Mouse (Mus musculus) adrenal gland, postnatal 10 days (tissue): ENCODE data around the gene Vmn1r116. TPM values are rescaled to one million over a fixed set of nuclear protein-coding genes. Genes with fewer than 3 reads are reported as not detected.
"Not testable (repeated sequence)": the region's sequence is repeated elsewhere in the genome, so short reads cannot be mapped to it uniquely, and the experiment has no call there.

Source experiments
- DNase-seq: peaks from one replicate; pipeline ENCODE4 v3.0.0; 2021; ENCODE audit warnings: mixed read lengths
- long read RNA-seq, 2 experiments: library from polyadenylated mRNA; stranded (forward); transcript quantifications; one replicate each; pipeline ENCODE4 v2.0.0; 2021
- total RNA-seq, 2 experiments: library from RNA; stranded (reverse); gene quantifications; 2 replicates each; pipeline ENCODE4 v1.2.3; 2021

The Vmn1r116 gene
- not detected for total RNA-seq
- long read RNA-seq, experiment 1: 0 reads
- long read RNA-seq, experiment 2: 0 reads

DNA sequence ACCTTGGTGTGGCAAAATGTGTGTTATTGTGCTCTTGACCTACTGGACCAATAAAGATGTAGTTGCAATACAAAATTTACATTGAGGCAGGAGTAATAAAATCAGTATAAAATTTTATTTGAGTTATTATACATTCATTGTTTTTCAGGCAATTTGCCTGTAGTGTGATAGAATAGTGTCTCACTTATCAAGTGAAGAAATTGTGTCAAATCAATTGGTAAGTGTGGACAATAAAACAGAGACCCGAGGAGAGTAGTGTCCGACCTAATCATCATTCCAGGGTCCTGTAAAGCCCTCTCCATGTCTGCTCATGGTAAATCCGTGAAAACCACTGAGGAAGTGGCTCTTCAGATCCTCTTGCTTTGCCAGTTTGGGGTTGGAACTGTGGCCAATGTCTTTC lies at the start of gene Vmn1r116:
Vmn1r116 (plus strand) TSS at position 301 of the 400 bp plus-strand sequence.
- DNase-seq: not testable (repeated sequence)

DNA sequence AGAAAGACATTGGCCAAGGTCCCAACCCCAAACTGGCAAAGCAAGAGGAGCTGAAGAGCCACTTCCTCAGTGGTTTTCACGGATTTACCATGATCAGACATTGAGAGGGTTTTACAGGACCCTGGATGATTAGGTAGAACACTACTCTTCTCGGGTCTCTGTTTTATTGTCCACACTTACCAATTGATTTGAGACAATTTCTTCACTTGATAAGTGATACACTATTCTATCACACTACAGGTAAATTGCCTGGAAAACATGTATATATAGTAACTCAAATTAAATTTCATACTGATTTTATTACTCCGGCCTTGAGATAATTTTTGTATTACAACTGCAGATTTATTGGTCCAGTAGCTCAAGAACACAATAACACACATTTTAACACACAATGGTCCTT lies 27.2 kb upstream of the Vmn1r116 start, which contains the start of gene Vmn1r115:
Vmn1r115 (minus strand) TSS at position 101 of the 400 bp plus-strand sequence.
- not testable (repeated sequence) for DNase-seq

DNA sequence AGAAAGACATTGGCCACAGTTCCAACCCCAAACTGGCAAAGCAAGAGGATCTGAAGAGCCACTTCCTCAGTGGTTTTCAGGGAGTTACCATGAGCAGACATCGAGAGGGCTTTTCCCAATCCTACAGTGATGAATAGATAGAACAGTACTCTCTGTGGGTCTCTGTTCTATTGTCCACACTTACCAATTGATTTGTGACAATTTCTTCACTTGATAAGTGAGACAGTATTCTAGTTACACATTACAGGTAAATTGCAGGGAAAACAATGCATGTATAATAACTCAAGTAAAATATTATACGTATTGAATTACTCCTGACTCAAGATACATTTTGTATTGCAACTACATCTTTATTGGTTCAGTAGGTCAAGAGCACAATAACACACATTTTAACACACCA lies 12.0 kb downstream of the Vmn1r116 start, which contains the start of gene Vmn1r117:
Vmn1r117 (minus strand) TSS at position 101 of the 400 bp plus-strand sequence.
- not testable (repeated sequence) for DNase-seq

DNA sequence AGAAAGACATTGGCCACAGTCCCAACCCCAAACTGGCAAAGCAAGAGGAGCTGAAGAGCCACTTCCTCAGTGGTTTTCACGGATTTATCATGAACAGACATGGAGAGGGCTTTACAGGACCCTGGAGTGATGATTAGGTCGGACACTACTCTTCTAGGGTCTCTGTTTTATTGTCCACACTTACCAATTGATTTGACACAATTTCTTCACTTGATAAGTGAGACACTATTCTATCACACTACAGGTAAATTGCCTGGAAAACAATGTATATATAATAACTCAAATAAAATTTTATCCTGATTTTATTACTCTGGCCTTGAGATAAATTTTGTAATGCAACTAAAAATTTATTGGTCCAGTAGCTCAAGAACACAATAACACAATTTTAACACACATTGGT lies 40.2 kb downstream of the Vmn1r116 start, which contains the start of gene Vmn1r118:
Vmn1r118 (minus strand) TSS at position 101 of the 400 bp plus-strand sequence.
- not testable (repeated sequence) for DNase-seq

Other genes starting within 250 kb of the Vmn1r116 start
- not detected for gene Vmn1r107, start 203.3 kb upstream of the Vmn1r116 start, total RNA-seq
- gene Vmn1r111, start 169.0 kb upstream of the Vmn1r116 start, total RNA-seq: not detected
- not detected for gene Gm10668, start 141.6 kb upstream of the Vmn1r116 start, total RNA-seq
- not detected for gene Vmn1r112, start 101.1 kb upstream of the Vmn1r116 start, total RNA-seq
- gene Vmn1r113, start 85.0 kb upstream of the Vmn1r116 start, total RNA-seq: not detected
- not detected for gene Vmn1r114, start 60.1 kb upstream of the Vmn1r116 start, total RNA-seq
- gene Vmn1r115, start 27.3 kb upstream of the Vmn1r116 start, total RNA-seq: not detected
- not detected for gene Vmn1r117, start 11.9 kb downstream of the Vmn1r116 start, total RNA-seq
- not detected for gene Vmn1r118, start 40.1 kb downstream of the Vmn1r116 start, total RNA-seq
- gene Vmn1r119, start 140.2 kb downstream of the Vmn1r116 start, total RNA-seq: not detected
- gene Vmn1r120, start 181.5 kb downstream of the Vmn1r116 start, total RNA-seq: not detected
- gene Vmn1r121, start 226.3 kb downstream of the Vmn1r116 start, total RNA-seq: not detected